Comparison of ENCODE assay signal across 16 mouse cellular contexts in the genomic region with DNA sequence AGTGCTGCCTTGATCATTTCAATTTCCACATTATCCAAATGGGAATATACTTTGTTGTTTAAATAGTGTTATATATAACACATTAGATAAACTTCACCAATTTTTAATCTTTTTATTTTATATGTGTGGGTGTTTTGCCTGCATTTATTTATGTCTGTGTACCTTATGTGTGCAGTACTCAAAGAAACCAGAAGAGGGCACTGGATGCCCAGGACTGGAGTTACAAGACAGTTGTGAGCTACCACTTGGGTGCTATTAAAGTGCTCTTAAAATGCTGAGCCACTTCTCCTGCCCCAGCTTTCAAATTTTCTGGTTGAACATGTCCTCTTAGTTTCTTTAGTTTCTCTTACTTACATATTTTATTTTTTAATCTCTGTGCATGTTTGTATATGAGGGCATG. TPM values are rescaled to one million over a fixed set of nuclear protein-coding genes. Genes with fewer than 3 reads are reported as not detected.
A peak's percentile ranks its signal among the peaks of the same experiment; 100 is the strongest.
DNase-seq lines count a peak whose midpoint lies in the region; ATAC-seq and TF ChIP-seq lines count a peak whose summit lies in the region.
"Had no signal": no experiment of that assay in that cellular context is flagged by ENCODE, and none has a peak within 500 bp of the region (broad histone marks: within the 10 kb centered on the region; RNA-seq: fewer than 3 reads in every experiment).

No protein-coding gene starts in this region.

- TF ChIP-seq EP300 in MEL (IDR thresholded peaks at IDR 0.05; ENCODE audit: low read depth in 1 of 2, low read length in 2 of 2): no peak

- no peak overlapping the region for H3K4me3 ChIP-seq in kidney, postnatal 0 days (replicated peaks; ENCODE audit: low read depth, low read length)
- H3K4me3 ChIP-seq in kidney, embryonic 15.5 days (replicated peaks): no peak overlapping the region
- no peak overlapping the region for H3K4me3 ChIP-seq in MEL (ENCODE audit: control insufficient read depth in 1 of 2, insufficient read depth in 1 of 2, low read depth in 2 of 2, low read length in 2 of 2)
- H3K4me3 ChIP-seq: embryonic facial prominence, embryonic 15.5 days; megakaryocyte, embryonic 14.5 days had no signal

- TF ChIP-seq CTCF in kidney, postnatal 0 days (IDR thresholded peaks at IDR 0.05; ENCODE audit: low read depth): peak; percentile 39
- peak; percentile 15 to 39 (median 38); a peak in 3 of 6 replicates for TF ChIP-seq CTCF in MEL (IDR thresholded peaks at IDR 0.05 in 2 of 3, conservative IDR thresholded peaks at IDR 0.05 in 1 of 3; ENCODE audit: control insufficient read depth in 1 of 3, insufficient read depth in 1 of 3, low read depth in 2 of 3, low read length in 3 of 3, poor library complexity in 1 of 3, severe bottlenecking in 1 of 3)

- no peaks in the 10 kb centered on the region for H3K79me2 ChIP-seq in MEL (ENCODE audit: control insufficient read depth, insufficient read depth, low read length, poor library complexity)

- no peak overlapping the region for H3K27ac ChIP-seq in kidney, postnatal 0 days
- H3K27ac ChIP-seq in kidney, embryonic 15.5 days: no peak overlapping the region
- no peak overlapping the region for H3K27ac ChIP-seq in MEL (ENCODE audit: control insufficient read depth, low read depth, low read length)
- H3K27ac ChIP-seq: embryonic facial prominence, embryonic 15.5 days had no signal

- no peak for ATAC-seq in kidney, postnatal 0 days (replicated peaks; ENCODE audit: low FRiP score, low read depth)
- no peak for ATAC-seq in kidney, embryonic 15.5 days (replicated peaks; ENCODE audit: low FRiP score)
- 0 out of 2 replicates have a peak, but pooled peaks have one; percentile 32 for ATAC-seq in common myeloid progenitor, adult 5-6 weeks (replicated peaks; ENCODE audit: low read depth, poor library complexity, severe bottlenecking)
- ATAC-seq: activated CD4-positive, CD25-positive, alpha-beta regulatory T cell, adult 4 months; forebrain, embryonic 14.5 days had no signal

- H3K27me3 ChIP-seq in kidney, postnatal 0 days (ENCODE audit: insufficient read depth, low read length): no peaks in the 10 kb centered on the region
- H3K27me3 ChIP-seq in kidney, embryonic 15.5 days: no peaks in the 10 kb centered on the region
- H3K27me3 ChIP-seq in MEL (ENCODE audit: control insufficient read depth in 1 of 2, insufficient read depth in 2 of 2, low read length in 2 of 2): no peaks in the 10 kb centered on the region
- H3K27me3 ChIP-seq: embryonic facial prominence, embryonic 15.5 days; megakaryocyte, embryonic 14.5 days had no signal

- no peaks in the 10 kb centered on the region for H3K9me3 ChIP-seq in kidney, postnatal 0 days (replicated peaks; ENCODE audit: low read length)
- no peaks in the 10 kb centered on the region for H3K9me3 ChIP-seq in kidney, embryonic 15.5 days (replicated peaks)
- H3K9me3 ChIP-seq in MEL (replicated peaks; ENCODE audit: insufficient read depth, low read length): no peaks in the 10 kb centered on the region
- H3K9me3 ChIP-seq: embryonic facial prominence, embryonic 15.5 days; megakaryocyte, embryonic 14.5 days had no signal

- TF ChIP-seq RAD21 in MEL (IDR thresholded peaks at IDR 0.05; ENCODE audit: low read depth, low read length): peak; percentile 34

- TF ChIP-seq POLR2A in MEL (IDR thresholded peaks at IDR 0.05; ENCODE audit: control insufficient read depth in 1 of 2, insufficient read depth in 1 of 2, low read depth in 1 of 2, low read length in 2 of 2, poor library complexity in 1 of 2): no peak

- H3K4me1 ChIP-seq in kidney, postnatal 0 days (replicated peaks; ENCODE audit: insufficient read depth, low read length): no peaks in the 10 kb centered on the region
- no peaks in the 10 kb centered on the region for H3K4me1 ChIP-seq in kidney, embryonic 15.5 days
- no peaks in the 10 kb centered on the region for H3K4me1 ChIP-seq in MEL (ENCODE audit: control insufficient read depth in 1 of 2, insufficient read depth in 2 of 2, low read length in 2 of 2)
- H3K4me1 ChIP-seq: embryonic facial prominence, embryonic 15.5 days; megakaryocyte, embryonic 14.5 days had no signal

- H3K4me2 ChIP-seq in kidney, postnatal 0 days (ENCODE audit: low read length): no peak overlapping the region
- no peak overlapping the region for H3K4me2 ChIP-seq in kidney, embryonic 15.5 days
- H3K4me2 ChIP-seq: embryonic facial prominence, embryonic 15.5 days had no signal

- no peaks in the 10 kb centered on the region for H3K36me3 ChIP-seq in kidney, postnatal 0 days (ENCODE audit: insufficient read depth, low read length)
- H3K36me3 ChIP-seq in kidney, embryonic 15.5 days: peaks cover 11% of the 10 kb centered on the region
- no peaks in the 10 kb centered on the region for H3K36me3 ChIP-seq in MEL (ENCODE audit: control insufficient read depth in 1 of 2, insufficient read depth in 2 of 2, low read length in 2 of 2)
- H3K36me3 ChIP-seq: embryonic facial prominence, embryonic 15.5 days had no signal

- DNase-seq in kidney, postnatal 0 days (ENCODE audit: low spot score): no peak
- DNase-seq in A20 (ENCODE audit: low read depth, low spot score) (peak; percentile 45), MEL (ENCODE audit: low read depth, low spot score) (peak; percentile 54)
- DNase-seq in adrenal gland, postnatal 36 days: no peak
- no peak for DNase-seq in cerebellum, adult 9-11 months
- DNase-seq: cerebellum, postnatal 25 days; heart, postnatal 4 days; kidney, postnatal 36 days; layer of hippocampus, postnatal 36 days; lung, adult 2 months had no signal

- no peak overlapping the region for H3K9ac ChIP-seq in kidney, postnatal 0 days (ENCODE audit: low read depth, low read length)
- H3K9ac ChIP-seq in kidney, embryonic 15.5 days: no peak overlapping the region
- no peak overlapping the region for H3K9ac ChIP-seq in MEL (ENCODE audit: control insufficient read depth, low read depth, low read length, poor library complexity, severe bottlenecking)
- H3K9ac ChIP-seq: embryonic facial prominence, embryonic 15.5 days had no signal

TF ChIP-seq in MEL, 35 proteins besides CTCF, POLR2A, EP300 and RAD21:
- no peak for TF ChIP-seq ZMIZ1 (IDR thresholded peaks at IDR 0.05; ENCODE audit: low read depth, low read length)
- TF ChIP-seq MYC (IDR thresholded peaks at IDR 0.05; ENCODE audit: low read depth, low read length): no peak
- no peak for TF ChIP-seq TBP (IDR thresholded peaks at IDR 0.05; ENCODE audit: low read depth, low read length)

RNA-seq across cellular contexts. Expression of gene Spata7, which starts 16.9 kb away (rescaled TPM):
- polyA plus RNA-seq in kidney, postnatal 0 days (2015; fragmentation: Nextera tagmentation; extraction: Ambion mirVana): 11.3 and 13.2 TPM in 2 replicates
- 17.5 and 18.0 TPM in 2 replicates for polyA plus RNA-seq in kidney, embryonic 15.5 days (2015; fragmentation: Nextera tagmentation; extraction: Ambion mirVana)
- 3.9 and 4.0 TPM in 2 replicates for total RNA-seq in MEL (2012; rRNA removed)
- 1 to 10 TPM in 1 of 2 experiments, not detected in 1; 5.5 TPM for polyA plus RNA-seq in MEL (2012; ENCODE audit: insufficient read depth in 1 of 2, insufficient read length in 2 of 2, low read depth in 1 of 2, low replicate concordance in 2 of 2, missing spikeins in 1 of 2)
- total RNA-seq in common myeloid progenitor, adult 5-6 weeks (2017): 7.2 and 12.0 TPM in 2 replicates
- 1 to 10 TPM; 8.4 to 9.8 TPM for total RNA-seq in adrenal gland, postnatal 36 days (2021)

Comparison
In these comparisons a context has a peak if more than half of its experiments do, and no peak if none do; other contexts are left out.
1. DNase-seq: peak in A20 (single experiment) and MEL (single experiment); none in kidney, postnatal 0 days (single experiment), adrenal gland, postnatal 36 days (0 of 2) and cerebellum, adult 9-11 months (single experiment).